Mouse (Mus musculus) testis, postnatal 10 days (tissue): ENCODE data around the gene Hoxd8.

ENCODE experiments used
- DNase-seq: peaks from one replicate; pipeline ENCODE4 v3.0.0; 2021; ENCODE audit warnings: low spot score

Hoxd8 gene

DNA sequence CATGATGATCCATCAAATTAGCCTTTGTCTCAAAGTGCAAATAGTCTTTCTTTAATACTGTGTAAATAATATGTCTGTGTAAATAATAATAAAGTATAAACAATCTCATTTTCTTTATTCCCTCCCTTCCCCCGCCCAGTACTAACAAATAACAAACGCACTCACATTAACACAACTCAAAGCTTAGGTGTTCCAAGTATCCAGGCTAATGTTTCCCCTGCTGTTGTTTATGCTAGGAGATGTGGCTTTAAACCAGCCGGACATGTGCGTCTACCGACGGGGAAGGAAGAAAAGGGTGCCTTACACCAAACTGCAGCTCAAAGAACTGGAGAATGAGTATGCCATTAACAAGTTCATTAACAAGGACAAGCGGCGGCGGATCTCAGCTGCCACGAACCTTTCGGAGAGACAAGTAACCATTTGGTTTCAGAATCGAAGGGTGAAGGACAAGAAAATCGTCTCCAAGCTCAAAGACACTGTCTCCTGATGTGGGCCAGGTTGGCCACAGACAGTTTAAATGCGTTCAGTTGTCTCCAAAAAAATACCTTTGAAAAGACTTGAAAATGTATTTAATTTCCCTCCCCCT lies 34.7 kb upstream of the Hoxd8 start:
- no peak for DNase-seq

DNA sequence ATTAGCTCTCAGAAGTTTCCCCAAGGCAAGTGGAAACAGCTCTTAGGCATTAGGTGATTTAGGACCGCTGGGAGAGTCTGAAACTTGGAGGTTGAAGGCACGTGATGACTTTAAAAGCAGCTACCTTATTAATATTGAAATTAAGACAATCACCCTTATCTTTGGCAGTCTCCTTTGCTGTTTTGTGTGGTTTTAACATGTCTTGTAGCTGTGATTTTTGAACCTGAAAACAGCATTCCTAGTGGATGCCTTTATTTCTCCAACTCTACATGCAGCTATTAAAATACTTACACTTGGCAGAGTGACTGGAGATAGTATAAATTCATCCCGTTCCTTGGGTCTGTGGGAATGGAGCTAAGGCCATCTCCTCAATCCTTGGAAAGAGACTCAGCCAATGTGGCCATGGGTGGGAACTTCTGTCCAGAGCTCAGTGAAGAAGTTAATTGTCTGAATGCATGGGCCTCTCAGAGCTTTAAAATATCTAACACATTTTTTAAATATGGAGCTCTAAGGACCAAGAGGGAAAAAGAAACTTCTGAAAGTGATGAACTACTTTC lies 33.7 kb upstream of the Hoxd8 start:
- DNase-seq = no peak

DNA sequence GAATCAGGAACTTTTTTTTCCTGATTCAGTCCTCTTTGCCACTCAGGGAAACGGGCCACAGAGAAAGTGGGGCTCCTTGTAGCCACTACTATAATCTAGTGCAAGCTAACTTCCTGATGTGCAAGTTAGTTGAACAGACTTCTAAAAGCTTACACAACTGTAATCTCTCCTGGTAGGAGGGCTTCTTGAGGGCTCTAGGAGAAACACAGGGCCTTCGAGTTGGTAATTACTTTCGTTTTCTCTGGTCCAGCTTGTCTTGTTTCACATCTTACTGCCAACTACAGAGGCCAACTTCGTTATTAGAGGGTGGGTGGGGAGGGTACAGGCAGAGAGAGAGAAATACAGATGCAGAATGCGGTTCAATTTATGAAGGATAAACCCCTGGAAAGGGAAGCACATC lies 32.6 kb upstream of the Hoxd8 start:
- no peak for DNase-seq

DNA sequence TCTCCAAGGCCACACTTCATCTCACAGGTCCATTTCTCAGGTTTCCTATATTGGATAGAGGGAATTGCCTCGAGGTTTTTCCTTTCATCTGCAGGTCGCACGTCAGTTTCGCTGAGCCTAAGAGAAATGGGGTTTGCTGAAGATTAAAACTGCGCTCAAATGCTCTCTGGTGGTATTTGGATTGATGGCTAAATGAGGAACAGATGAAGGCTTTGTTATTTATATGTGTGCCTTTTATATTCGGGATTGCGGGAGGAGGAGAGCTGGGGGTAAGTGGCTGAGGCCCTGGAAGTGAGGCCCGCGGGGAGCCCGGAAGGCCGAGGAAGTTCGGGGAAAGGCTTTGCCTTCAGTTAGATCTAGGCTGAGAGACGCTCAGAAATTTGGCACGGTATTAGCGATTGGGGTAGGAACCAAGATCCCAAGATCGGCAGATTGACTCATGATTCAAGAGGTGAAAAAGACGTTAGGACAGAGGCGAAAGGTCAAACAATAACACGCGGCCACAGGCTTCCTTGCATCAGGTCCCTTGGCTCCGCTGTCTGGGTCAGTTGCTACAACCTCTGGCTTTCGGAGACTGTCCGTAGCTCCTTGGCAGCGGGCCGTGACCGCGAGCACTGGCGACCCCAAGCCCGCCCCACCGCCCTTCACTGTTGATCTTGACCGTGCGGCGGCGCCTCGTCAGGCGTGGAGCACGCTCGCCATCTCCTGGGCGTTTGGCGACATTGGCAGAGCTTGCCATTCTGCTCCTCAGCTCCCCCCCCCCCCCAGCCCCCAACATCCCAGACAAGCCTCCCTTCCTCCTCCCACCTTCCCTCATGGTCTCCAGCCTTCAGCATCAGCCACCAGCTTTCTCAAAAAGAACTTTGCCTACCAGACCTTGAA lies 31.7 kb upstream of the Hoxd8 start:
- peak; percentile 80 for DNase-seq

DNA sequence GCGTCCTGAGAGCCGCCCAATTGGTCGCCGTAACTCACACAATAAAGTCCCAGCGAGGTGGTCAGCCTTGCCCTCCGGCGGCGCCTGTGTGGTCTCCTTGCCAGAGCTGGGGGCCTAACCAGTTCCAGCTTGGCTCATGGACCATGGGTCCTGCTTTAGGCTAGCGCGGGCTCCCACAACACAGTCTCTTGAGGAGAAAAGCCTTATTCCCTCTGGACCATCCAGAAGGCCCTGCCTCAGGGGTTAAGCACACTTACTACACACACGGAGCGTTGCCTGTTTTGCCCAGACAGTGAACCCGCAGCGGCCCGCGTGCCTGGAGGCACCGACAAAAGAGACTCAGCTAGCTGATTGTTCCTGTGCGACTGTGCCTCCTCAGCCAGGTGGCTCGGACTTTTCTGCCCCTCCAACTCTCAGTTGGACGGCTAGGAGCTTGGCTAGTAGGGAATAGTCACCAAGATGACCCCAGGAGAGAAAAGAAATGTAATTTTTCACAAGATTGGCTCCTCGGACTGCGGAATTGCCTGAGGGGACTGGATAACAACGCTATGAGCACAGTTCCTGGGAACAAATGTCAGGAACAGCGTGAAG lies 30.5 kb upstream of the Hoxd8 start:
- DNase-seq = no peak

DNA sequence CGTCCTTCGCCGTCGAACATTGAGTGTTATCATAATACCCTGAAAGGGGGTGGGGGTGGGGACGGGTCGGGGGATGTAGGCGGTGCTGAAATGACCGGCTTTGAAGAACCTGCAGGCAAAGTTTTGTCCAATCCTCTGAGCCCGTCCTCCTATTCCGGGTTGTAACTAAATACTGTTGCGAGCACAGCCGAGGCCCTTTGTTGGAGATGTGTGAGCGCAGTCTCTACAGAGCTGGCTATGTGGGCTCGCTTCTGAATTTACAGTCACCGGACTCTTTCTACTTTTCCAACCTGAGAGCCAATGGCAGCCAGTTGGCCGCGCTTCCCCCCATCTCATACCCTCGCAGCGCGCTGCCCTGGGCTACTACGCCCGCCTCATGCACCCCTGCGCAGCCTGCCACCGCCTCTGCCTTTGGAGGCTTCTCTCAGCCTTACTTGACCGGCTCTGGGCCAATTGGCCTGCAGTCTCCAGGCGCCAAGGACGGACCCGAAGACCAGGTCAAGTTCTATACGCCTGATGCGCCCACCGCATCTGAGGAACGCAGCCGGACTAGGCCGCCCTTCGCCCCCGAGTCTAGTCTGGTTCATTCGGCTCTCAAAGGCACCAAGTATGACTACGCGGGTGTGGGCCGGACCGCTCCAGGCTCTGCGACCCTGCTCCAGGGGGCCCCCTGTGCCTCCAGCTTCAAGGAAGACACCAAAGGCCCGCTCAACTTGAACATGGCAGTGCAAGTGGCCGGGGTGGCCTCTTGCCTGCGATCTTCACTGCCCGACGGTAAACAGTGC lies 29.3 kb upstream of the Hoxd8 start, which contains the start of gene Hoxd12:
Gene Hoxd12, plus strand, starts transcription at position 133 of the 785 bp plus-strand sequence.
- no peak for DNase-seq

DNA sequence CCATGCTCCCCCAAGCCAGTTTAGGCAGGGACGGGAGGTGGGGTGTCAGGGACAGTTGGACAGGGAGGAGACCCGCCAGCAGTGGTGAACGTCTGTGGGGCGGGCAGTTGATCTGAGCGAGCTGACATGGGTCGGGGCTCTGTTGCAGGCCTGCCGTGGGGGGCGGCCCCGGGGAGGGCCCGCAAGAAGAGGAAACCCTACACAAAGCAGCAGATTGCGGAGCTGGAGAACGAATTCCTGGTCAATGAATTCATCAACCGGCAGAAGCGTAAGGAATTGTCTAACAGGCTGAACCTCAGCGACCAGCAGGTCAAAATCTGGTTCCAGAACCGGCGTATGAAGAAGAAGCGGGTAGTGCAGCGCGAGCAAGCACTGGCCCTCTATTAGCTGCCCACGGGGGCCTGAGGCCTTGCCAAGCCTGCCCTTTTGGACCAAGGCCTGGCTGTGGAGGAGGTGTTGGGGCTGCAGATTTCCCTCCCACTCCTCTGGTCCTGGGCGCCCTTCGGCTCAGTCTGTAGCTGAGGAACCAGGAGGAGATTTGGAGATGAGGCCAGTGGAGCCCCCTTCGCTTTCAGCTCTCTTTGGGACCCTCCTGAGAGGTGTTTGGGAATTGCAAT lies 28.6 kb upstream of the Hoxd8 start:
- DNase-seq = no peak

DNA sequence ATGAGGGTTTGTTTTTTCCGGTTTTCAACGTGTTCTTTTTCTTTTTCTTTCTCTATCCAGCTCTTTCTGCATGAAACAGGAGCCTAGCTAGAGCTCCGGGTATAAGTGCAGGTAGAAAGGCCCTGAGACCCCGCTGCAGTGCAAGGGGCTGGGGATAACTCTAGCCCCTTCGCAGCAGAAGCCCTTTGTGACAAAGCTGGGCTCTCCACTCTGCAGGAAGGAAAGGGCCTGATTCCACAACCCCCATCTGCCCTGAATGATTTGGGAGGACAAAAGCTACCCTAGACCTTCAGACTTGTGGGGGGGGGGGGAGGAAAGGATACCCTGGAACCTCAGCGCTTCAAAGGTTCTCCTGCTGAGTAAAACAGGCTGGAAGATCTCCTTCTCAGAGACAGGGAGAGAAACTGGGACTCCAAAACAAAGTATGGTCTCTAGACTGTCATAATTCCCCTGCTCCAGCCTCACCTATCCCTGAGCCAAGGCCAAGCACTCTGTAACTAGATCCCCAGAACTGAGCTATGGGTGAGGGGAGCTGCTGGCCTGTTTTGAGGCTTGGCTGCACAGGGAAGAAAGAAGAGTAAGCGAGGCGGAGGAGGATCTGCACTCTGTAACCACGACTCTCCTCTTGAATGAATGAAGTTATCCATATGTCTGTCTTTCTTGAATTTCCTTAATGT lies 27.9 kb upstream of the Hoxd8 start:
- no peak for DNase-seq

DNA sequence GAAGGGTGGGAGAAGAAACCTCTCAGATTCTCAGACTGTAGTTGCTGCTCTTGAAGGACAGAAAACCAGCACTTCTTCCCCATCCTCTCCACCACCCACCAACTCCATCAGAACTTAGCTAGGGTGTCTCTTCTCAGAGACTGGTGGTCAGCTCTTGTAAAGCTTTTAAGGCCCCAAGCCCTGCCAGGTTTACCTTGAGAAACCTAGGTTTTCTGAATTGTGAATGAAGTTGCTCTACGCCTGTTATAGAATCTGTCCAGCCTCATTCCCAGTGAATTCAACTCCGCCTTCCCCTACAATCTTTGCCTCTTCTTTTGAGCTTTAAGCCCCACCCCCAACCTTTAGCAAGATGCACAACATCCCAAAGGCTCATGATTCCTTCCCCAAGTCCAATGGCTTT lies 27.3 kb upstream of the Hoxd8 start:
- DNase-seq = no peak

DNA sequence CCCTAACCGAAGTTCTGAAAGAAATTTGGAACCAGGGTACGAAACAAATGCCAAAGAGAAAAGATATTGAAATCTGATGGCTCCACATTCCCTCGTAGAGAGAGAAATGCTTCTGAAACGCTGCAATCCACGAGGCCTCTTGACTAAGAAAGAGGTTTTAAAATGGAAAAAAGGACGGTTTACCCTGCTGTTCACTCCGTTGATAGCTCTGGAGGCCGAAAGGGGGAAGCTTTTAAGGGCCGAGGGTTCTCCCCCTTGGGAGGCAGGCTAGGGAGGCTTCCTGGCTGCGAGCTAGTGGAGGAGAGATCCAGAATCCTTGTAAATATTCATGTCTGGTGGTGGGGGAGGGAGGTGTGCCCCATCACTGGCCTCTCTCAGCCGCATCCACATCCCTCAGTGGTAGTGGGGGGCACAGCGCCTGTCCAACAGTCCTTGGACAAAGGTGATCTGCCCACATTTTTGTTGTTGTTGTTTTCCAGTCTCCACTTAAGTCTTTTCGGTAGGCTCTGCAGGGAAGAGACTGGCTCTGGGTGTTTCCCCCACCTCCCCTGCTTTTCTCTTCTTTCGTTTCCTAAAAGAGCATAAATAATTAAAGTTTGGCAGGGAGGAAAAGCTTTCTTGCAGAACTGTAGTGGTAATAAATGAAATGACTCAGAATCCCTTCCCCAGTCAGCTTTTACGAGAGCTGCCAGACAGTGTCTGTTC lies 25.4 kb upstream of the Hoxd8 start, which contains the start of gene Hoxd11:
Gene Hoxd11, plus strand, starts transcription at position 667 of the 705 bp plus-strand sequence.
- DNase-seq = no peak

DNA sequence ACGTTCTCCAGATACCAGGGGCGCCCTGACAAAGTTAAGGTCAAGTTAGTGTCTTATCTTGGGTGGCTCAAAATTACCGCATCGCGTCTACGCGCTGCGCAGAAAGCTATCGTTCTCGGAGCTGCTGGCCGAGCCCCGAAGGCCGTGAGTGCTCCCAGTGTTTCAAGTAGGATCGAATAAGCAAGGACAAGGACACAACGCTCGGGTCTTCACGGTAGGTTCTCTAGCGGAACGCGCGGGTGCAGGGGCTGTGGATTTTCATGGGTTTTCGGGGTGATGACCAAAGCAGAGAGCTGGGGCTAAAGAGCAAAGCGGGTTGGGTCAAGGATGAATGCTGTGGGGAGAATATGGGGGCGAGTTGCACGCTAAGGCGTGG lies 24.8 kb upstream of the Hoxd8 start:
- no peak for DNase-seq

DNA sequence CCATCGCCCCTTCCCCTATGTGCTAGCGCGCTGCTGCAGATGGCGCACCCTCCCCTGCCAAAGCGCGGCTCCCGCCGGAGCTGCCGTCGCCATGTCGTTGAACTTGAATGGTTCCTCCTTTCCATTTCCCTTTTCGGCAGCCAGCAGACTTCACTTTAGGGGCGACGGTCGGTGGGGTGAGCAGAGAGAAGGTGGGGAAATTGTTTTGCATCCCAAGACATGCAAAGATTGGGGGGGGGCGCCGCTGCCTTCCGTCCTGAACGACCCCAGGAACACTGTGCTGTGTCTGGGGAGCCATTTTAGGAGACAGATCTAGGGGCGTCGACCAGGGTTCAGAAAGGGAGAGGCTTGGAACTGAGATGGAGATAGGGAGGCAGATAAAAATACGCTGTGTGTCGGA lies 24.4 kb upstream of the Hoxd8 start:
- DNase-seq = no peak

DNA sequence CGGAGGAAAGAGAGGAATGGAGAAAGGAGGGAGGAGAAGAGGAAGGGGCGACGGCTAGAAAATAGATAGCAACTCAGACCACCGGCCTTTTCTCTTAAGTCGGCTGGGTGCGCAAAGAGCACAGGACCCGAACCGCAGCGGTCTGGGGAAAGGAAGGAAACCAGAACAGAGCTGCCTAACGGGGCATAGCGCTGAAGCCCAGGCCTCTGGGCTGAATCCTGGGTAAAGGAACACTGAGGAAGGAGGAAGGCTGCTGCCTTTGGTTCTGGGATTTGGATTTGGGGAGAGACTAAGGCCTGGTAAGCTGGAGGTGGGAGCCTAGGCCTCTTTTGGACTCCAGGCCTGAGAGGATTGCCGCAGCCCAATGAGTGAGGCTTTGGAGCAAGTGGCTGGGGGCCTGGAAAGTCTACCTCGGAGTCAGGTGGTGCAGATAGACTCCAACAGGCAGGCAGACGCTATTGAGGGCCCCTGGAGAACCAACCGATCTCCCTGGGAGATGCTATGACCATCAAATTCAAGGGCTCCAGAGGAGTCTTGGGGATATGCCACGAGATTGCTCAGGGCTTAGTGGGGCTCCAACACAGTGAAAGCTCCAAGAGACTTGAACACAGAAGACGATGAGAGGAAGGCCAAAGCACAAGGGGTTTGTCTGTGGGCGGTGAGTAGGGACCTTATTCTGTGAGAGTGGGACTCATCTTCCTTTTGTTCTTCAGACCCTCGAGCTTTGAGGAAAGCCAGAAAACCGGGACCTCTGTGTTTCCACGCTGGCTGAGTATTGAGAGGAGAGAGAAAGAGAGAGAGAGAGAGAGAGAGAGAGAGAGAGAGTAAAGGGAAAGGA lies 23.6 kb upstream of the Hoxd8 start:
- DNase-seq = no peak

DNA sequence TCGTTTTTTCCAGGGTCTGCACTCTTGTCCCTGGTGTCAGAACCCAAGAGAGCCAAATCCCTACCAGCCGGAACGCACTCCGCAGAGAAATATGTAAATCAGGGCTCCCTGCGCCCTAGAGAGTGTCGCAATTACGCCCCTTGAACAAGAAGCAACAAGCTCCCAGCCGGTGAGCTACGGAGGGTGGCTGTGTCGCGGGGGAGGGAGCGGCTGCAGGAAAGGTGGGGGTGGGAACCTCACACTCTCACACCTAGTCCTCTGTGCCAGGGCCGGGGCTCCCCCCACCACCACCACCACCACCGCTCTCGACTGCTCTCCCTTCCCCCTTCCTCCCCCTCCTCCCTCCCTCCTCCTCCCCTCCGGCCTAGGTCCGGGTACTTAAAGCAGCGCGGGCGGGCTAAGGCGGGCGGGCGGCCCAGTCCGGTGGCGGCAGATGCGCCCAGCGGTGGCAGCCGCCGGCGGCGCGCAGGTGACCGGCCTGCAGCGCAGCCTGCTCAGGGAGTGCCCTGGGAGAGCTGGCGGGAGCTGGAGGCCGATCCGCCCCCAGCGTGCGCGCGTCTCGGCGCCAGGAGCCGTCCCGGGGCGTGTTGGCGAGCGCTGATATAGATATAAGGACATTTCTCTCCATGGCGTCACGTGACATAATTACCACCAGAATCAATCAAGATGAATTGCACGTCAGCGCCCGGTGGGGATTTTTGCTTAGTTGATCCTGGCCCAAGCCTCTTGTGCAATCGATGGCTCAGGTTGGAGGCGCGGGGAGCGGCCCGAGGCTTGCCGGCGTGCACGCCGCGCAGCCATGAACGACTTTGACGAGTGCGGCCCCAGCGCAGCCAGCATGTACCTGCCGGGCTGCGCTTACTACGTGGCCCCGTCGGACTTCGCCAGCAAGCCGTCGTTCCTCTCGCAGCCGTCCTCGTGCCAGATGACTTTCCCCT lies 22.6 kb upstream of the Hoxd8 start:
- no peak for DNase-seq

DNA sequence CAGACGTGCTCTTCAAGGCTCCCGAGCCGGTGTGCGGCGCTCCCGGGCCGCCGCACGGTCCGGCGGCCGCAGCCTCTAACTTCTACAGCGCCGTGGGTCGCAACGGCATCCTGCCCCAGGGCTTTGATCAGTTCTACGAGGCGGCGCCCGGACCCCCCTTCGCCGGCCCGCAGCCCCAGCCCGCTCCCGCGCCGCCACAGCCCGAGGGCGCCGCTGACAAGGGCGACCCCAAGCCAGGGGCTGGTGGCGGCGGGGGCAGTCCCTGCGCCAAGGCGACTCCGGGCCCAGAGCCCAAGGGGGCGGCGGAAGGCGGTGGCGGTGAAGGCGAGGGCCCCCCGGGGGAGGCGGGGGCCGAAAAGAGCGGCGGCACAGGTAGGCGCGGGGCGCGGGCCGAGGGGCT lies 21.6 kb upstream of the Hoxd8 start:
- no peak for DNase-seq

DNA sequence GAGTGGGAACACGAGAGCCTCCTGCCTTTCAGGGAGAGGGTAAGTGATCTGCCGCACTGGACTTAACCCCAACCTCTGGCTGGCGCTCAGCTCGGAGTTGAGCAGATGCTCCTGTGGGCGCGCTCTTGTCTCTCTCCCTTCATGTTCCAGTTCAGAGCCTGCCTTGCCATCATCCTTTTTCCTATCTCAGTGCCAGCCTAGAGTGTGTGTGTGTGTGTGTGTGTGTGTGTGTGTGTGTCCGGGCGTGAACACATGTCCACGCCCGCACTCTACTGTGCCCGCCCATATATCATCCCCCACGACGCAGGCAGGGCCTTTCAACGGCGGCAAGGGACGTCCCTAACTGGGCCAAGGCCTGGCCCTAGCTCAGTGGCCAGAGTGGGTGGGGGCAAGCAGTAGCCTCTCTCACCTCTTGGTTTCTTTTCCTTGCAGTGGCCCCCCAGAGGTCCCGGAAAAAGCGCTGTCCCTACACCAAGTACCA lies 20.9 kb upstream of the Hoxd8 start:
- DNase-seq = no peak

DNA sequence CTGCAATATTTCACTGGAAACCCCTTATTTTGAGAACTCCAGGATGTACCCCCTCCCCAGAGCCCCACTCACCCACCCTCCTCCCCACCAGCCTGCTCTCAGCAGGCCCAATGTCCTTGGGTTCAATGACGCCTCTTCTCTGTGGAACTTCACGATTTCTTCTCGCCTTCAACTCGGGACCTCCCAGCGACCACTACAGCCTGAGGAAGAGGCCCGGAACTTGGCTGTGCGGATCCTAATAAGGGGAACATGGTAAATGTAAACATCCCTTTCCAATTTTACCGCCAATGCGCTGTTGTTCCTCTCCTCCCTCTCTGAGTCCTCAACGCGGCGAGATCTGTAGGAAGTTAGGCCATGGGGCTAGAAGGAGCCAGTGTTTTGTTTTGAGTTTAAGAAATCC lies 20.3 kb upstream of the Hoxd8 start:
- no peak for DNase-seq

DNA sequence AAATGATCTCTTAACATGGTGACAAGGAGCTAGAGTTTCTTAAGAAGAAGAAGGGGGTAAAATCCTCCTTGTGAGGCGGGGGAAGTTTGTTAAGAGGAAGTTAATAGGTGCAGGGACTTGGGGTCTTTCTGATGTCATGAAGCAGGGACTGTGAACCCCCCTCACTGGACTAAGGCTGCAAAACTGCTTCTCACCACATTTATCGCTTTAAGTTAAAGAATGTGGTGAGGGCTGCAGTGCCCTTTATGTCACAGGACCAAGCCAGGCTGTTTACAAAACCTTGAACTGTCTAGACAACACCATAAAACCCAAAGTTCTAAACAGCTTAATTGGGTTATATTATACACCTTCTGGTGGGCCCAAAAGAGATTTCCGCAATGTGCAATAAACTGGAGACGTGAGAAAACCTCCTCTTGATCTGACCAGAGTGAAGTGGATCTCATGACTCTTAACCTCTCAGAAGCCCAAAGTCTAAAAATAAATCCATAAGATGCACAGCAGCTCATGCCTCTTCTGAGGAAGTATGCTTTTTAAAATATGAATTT lies 19.3 kb upstream of the Hoxd8 start:
- no peak for DNase-seq
